Mouse (Mus musculus) liver, adult 2 months (tissue): Measurements from ENCODE around the gene Surf1.

Experiments used
- CTCF ChIP-seq: fragments of 200-500 bp; IDR thresholded peaks from 2 replicates; pipeline ENCODE4 v1.5.1; 2011; ENCODE audit warnings: low read depth, low read length, control low read depth
- POLR2A ChIP-seq: fragments of 200-500 bp; IDR thresholded peaks from 2 replicates; pipeline ENCODE4 v1.6.1; 2011; ENCODE audit warnings: low read length, control low read depth; ENCODE audit not compliant: insufficient read depth; ENCODE audit errors: extremely low read depth

DNA sequence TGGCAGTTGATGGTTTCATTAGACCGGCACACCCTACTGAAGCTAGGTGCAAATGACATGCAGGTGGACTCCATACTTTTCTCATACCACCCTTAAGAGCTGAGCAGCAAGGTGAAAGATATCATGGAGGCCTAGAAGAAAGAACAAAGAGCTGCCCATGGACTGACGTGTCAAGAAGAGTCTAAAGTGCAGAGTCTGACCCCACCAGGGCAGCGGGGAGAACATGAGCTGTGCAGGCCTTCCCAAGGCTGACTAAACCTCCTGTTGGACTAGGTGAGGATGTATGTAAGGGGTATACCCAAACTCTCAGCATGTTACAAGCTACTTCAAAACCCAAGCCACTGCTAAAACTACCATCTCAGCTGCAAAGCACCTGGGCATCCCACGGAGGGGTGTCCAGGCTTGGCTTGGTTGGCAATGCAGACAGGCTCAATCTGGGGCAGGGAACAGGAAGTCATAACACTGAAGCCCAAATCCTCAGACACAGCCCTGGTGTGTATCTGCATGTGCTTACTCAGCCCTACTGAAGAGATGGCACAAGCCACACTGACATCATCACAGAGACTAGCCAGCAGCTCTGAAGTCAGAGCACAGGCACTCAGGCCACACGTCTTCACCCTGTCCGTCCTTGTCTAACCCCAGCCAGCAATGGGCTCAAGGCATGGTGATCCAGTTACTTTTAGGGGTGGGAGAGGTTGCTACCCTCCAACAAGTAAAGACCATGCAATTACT, 11.6 kb upstream of the Surf1 start:
- TF ChIP-seq CTCF: no peak
- no peak for TF ChIP-seq POLR2A
